Mouse (Mus musculus) heart, embryonic 12.5 days (tissue): ENCODE measurements around the gene Mindy2. TPM values are rescaled to one million over a fixed set of nuclear protein-coding genes. Genes with fewer than 3 reads are reported as not detected.
A peak's percentile ranks its signal among the peaks of the same experiment; 100 is the strongest.

Source experiments
- ATAC-seq: fragments of 200-750 bp; cut with Nextera tagmentation; 2 replicates; pipeline ENCODE4 v1.8.0; 2017; ENCODE audit warnings: moderate TSS enrichment, moderate library complexity; ENCODE audit not compliant: insufficient number of reproducible peaks, low FRiP score
- H3K27ac ChIP-seq: fragments of 300-500 bp; sonication (generic); 2 replicates; pipeline ENCODE4 v1.5.1; 2016; ENCODE audit warnings: mild to moderate bottlenecking, moderate library complexity; ENCODE audit not compliant: poor library complexity, severe bottlenecking
- H3K27me3 ChIP-seq: fragments of 300-500 bp; sonication (generic); replicated peaks from 2 replicates; pipeline ENCODE4 v1.6.1; 2016; ENCODE audit warnings: mild to moderate bottlenecking, moderate library complexity
- H3K36me3 ChIP-seq: fragments of 300-500 bp; sonication (generic); 2 replicates; pipeline ENCODE4 v1.6.1; 2016; ENCODE audit warnings: mild to moderate bottlenecking, moderate library complexity
- H3K4me1 ChIP-seq: fragments of 300-500 bp; sonication (generic); replicated peaks from 2 replicates; pipeline ENCODE4 v1.6.1; 2016; ENCODE audit warnings: mild to moderate bottlenecking
- H3K4me2 ChIP-seq: fragments of 300-500 bp; sonication (generic); 2 replicates; pipeline ENCODE4 v1.6.1; 2016; ENCODE audit warnings: mild to moderate bottlenecking, moderate library complexity
- H3K4me3 ChIP-seq: fragments of 300-500 bp; sonication (generic); 2 replicates; pipeline ENCODE4 v1.5.1; 2016; ENCODE audit warnings: mild to moderate bottlenecking
- H3K9ac ChIP-seq: fragments of 300-500 bp; sonication (generic); 2 replicates; pipeline ENCODE4 v1.6.1; 2016; ENCODE audit warnings: mild to moderate bottlenecking, moderate library complexity
- H3K9me3 ChIP-seq: fragments of 300-500 bp; sonication (generic); replicated peaks from 2 replicates; pipeline ENCODE4 v1.6.1; 2016; ENCODE audit warnings: mild to moderate bottlenecking, moderate library complexity
- WGBS: fragments of 180-500 bp; shearing (Covaris S2); methylation state at CpG from one replicate; pipeline ENCODE4 v1.1.7; 2016; 5-methylcytosine and 5-hydroxymethylcytosine counted together
- polyA plus RNA-seq: library from polyadenylated mRNA; unstranded; fragments of >200 nt; fragmentation: Nextera tagmentation; extraction: Ambion mirVana; gene quantifications from 2 replicates; pipeline ENCODE4 v1.2.1, GENCODE M21; 2016

Gene Mindy2
- polyA plus RNA-seq, result 14.7 and 16.1 TPM in 2 replicates

GRCm38 (mm10) chr9:70657013-70657967 lies at the start of gene Mindy2:
Gene Mindy2 (minus strand): TSS chr9:70657174.
- H3K27ac ChIP-seq, result peak within 1 kb of the TSS; percentile 95
- H3K9me3 ChIP-seq, result no peaks in the 10 kb centered on the region
- no peaks in the 10 kb centered on the region for H3K27me3 ChIP-seq
- H3K4me2 ChIP-seq, result peak within 1 kb of the TSS; percentile 93
- peak within 1 kb of the TSS; percentile 96 for H3K9ac ChIP-seq
- H3K36me3 ChIP-seq, result no peaks in the 10 kb centered on the region
- H3K4me1 ChIP-seq, result peaks cover 12% of the 10 kb centered on the region
- H3K4me3 ChIP-seq, result peak within 1 kb of the TSS; percentile 91
- peak; percentile 99 for ATAC-seq
- 2% methylated on average over 67 of the region's 67 CpGs for WGBS

GRCm38 (mm10) chr9:70706444-70706843 lies 49.5 kb upstream of the Mindy2 start:
- H3K27ac ChIP-seq, result no peak overlapping the region
- no peaks in the 10 kb centered on the region for H3K4me1 ChIP-seq
- H3K9ac ChIP-seq, result no peak overlapping the region
- peaks cover 13% of the 10 kb centered on the region for H3K36me3 ChIP-seq
- H3K9me3 ChIP-seq, result no peaks in the 10 kb centered on the region
- no peak for ATAC-seq
- 100% methylated on average over 1 of the region's 1 CpGs for WGBS
- H3K27me3 ChIP-seq, result no peaks in the 10 kb centered on the region
- no peak overlapping the region for H3K4me2 ChIP-seq
- no peak overlapping the region for H3K4me3 ChIP-seq

- no peak overlapping the region for H3K9ac ChIP-seq
- ATAC-seq, result no peak
- H3K4me3 ChIP-seq, result no peak overlapping the region
- H3K9me3 ChIP-seq, result no peaks in the 10 kb centered on the region
- 0 out of 2 replicates have a peak, but pooled peaks cover 3% of the 10 kb centered on the region for H3K4me1 ChIP-seq
- H3K4me2 ChIP-seq, result no peak overlapping the region
- H3K27ac ChIP-seq, result no peak overlapping the region
- WGBS, result 92% methylated on average over 5 of the region's 5 CpGs
- peaks cover 13% of the 10 kb centered on the region for H3K36me3 ChIP-seq
- H3K27me3 ChIP-seq, result no peaks in the 10 kb centered on the region
Measured at GRCm38 (mm10) chr9:70703597-70704203, 46.7 kb upstream of the Mindy2 start.

GRCm38 (mm10) chr9:70698090-70698489 lies 41.1 kb upstream of the Mindy2 start:
- 72% methylated on average over 1 of the region's 1 CpGs for WGBS
- ATAC-seq, result no peak
- no peak overlapping the region for H3K9ac ChIP-seq

GRCm38 (mm10) chr9:70695723-70696122 lies 38.7 kb upstream of the Mindy2 start:
- no peak overlapping the region for H3K4me3 ChIP-seq
- no peaks in the 10 kb centered on the region for H3K27me3 ChIP-seq
- no peak overlapping the region for H3K27ac ChIP-seq
- H3K4me1 ChIP-seq, result peaks cover 15% of the 10 kb centered on the region
- no peak overlapping the region for H3K9ac ChIP-seq
- ATAC-seq, result no peak
- H3K9me3 ChIP-seq, result no peaks in the 10 kb centered on the region
- no peaks in the 10 kb centered on the region for H3K36me3 ChIP-seq
- WGBS, result 81% methylated on average over 2 of the region's 2 CpGs
- no peak overlapping the region for H3K4me2 ChIP-seq

More at GRCm38 (mm10) chr9:70698090-70698489, 41.1 kb upstream of the Mindy2 start:
- no peaks in the 10 kb centered on the region for H3K27me3 ChIP-seq
- H3K4me3 ChIP-seq, result no peak overlapping the region
- H3K4me2 ChIP-seq, result no peak overlapping the region
- H3K9me3 ChIP-seq, result no peaks in the 10 kb centered on the region
- 0 out of 2 replicates have a peak, but pooled peaks cover 6% of the 10 kb centered on the region for H3K4me1 ChIP-seq
- H3K36me3 ChIP-seq, result no peaks in the 10 kb centered on the region
- no peak overlapping the region for H3K27ac ChIP-seq

- ATAC-seq, result no peak
- H3K4me2 ChIP-seq, result no peak overlapping the region
- whole genome bisulfite sequencing, result 50% methylated on average over 2 of the region's 2 CpGs
- H3K36me3 ChIP-seq, result no peaks in the 10 kb centered on the region
- H3K27me3 ChIP-seq, result no peaks in the 10 kb centered on the region
- H3K4me1 ChIP-seq, result peaks cover 24% of the 10 kb centered on the region
- H3K27ac ChIP-seq, result no peak overlapping the region
- no peak overlapping the region for H3K9ac ChIP-seq
- no peak overlapping the region for H3K4me3 ChIP-seq
- no peaks in the 10 kb centered on the region for H3K9me3 ChIP-seq
Measured at GRCm38 (mm10) chr9:70691772-70692693, 35.1 kb upstream of the Mindy2 start.

- no peak overlapping the region for H3K27ac ChIP-seq
- H3K4me2 ChIP-seq, result no peak overlapping the region
- peaks cover 31% of the 10 kb centered on the region for H3K4me1 ChIP-seq
- no peak for ATAC-seq
- no peak overlapping the region for H3K4me3 ChIP-seq
- no peak overlapping the region for H3K9ac ChIP-seq
- no peaks in the 10 kb centered on the region for H3K36me3 ChIP-seq
- H3K9me3 ChIP-seq, result no peaks in the 10 kb centered on the region
- no peaks in the 10 kb centered on the region for H3K27me3 ChIP-seq
Measured at GRCm38 (mm10) chr9:70690579-70690978, 33.6 kb upstream of the Mindy2 start.

GRCm38 (mm10) chr9:70689926-70690325 lies 33.0 kb upstream of the Mindy2 start:
- Histone ChIP-seq H3K9ac (no peak overlapping the region), H3K9me3 (no peaks in the 10 kb centered on the region), H3K27ac (no peak overlapping the region), H3K4me1 (peaks cover 38% of the 10 kb centered on the region), H3K4me2 (no peak overlapping the region), H3K27me3 (no peaks in the 10 kb centered on the region), H3K36me3 (no peaks in the 10 kb centered on the region), H3K4me3 (no peak overlapping the region)
- 87% methylated on average over 3 of the region's 3 CpGs for WGBS
- no peak for ATAC-seq

GRCm38 (mm10) chr9:70688301-70688968 lies 31.5 kb upstream of the Mindy2 start:
- Histone ChIP-seq H3K4me3 (no peak overlapping the region), H3K27me3 (no peaks in the 10 kb centered on the region), H3K4me1 (peaks cover 43% of the 10 kb centered on the region), H3K27ac (no peak overlapping the region; the same call in 1 of the 2 replicates), H3K4me2 (no peak overlapping the region), H3K36me3 (no peaks in the 10 kb centered on the region), H3K9me3 (no peaks in the 10 kb centered on the region), H3K9ac (no peak overlapping the region)
- 40% methylated on average over 2 of the region's 2 CpGs for WGBS
- ATAC-seq, result peak; percentile 51; the same call in 1 of the 2 replicates

GRCm38 (mm10) chr9:70682202-70682601 lies 25.2 kb upstream of the Mindy2 start:
- ATAC-seq, result no peak
- H3K4me3 ChIP-seq, result no peak overlapping the region
- 23% methylated on average over 1 of the region's 1 CpGs for WGBS
- peaks cover 33% of the 10 kb centered on the region for H3K4me1 ChIP-seq
- H3K27ac ChIP-seq, result no peak overlapping the region
- H3K36me3 ChIP-seq, result no peaks in the 10 kb centered on the region
- H3K9ac ChIP-seq, result no peak overlapping the region
- peak overlapping the region; percentile 48 for H3K4me2 ChIP-seq
- no peaks in the 10 kb centered on the region for H3K9me3 ChIP-seq
- H3K27me3 ChIP-seq, result no peaks in the 10 kb centered on the region
